Mouse (Mus musculus): ENCODE data around the gene Celsr2. TPM values are rescaled to one million over a fixed set of nuclear protein-coding genes. Genes with fewer than 3 reads are reported as not detected.

Celsr2 gene
- 0.63 TPM for polyA plus RNA-seq (2017; shearing (Covaris generic))

GRCm38 (mm10) chr3:108414857-108415830 is at the start of gene Celsr2:
Gene Celsr2, minus strand, starts transcription at chr3:108415552.

GRCm38 (mm10) chr3:108444698-108445365 is 29.5 kb upstream of the Celsr2 start, which contains the start of gene Sars:
Gene Sars, minus strand, starts transcription at chr3:108445209.

GRCm38 (mm10) chr3:108383485-108384354 is 31.6 kb downstream of the Celsr2 start, which contains the start of gene Psrc1:
Gene Psrc1, plus strand, starts transcription at chr3:108383839.

GRCm38 (mm10) chr3:108364270-108364995 is 50.9 kb downstream of the Celsr2 start, which contains the start of gene Mybphl:
Gene Mybphl, plus strand, starts transcription at chr3:108364911.

Other genes with a start within 250 kb of the Celsr2 start
- gene Amigo1, start 229.2 kb downstream of the Celsr2 start, polyA plus RNA-seq (2017; shearing (Covaris generic)): 0.21 TPM
- gene Cyb561d1, start 214.3 kb downstream of the Celsr2 start, polyA plus RNA-seq (2017; shearing (Covaris generic)): 28.0 TPM
- gene Atxn7l2, start 204.6 kb downstream of the Celsr2 start, polyA plus RNA-seq (2017; shearing (Covaris generic)): 9.5 TPM
- gene Sypl2, start 188.9 kb downstream of the Celsr2 start, polyA plus RNA-seq (2017; shearing (Covaris generic)): not detected
- 156 TPM for gene Psma5, start 158.6 kb downstream of the Celsr2 start, polyA plus RNA-seq (2017; shearing (Covaris generic))
- gene Sort1, start 131.5 kb downstream of the Celsr2 start, polyA plus RNA-seq (2017; shearing (Covaris generic)): not detected
- gene Mybphl, start 50.6 kb downstream of the Celsr2 start, polyA plus RNA-seq (2017; shearing (Covaris generic)): not detected
- 2.6 TPM for gene Psrc1, start 31.7 kb downstream of the Celsr2 start, polyA plus RNA-seq (2017; shearing (Covaris generic))
- 193 TPM for gene Sars, start 29.7 kb upstream of the Celsr2 start, polyA plus RNA-seq (2017; shearing (Covaris generic))
- not detected for gene 1700013F07Rik, start 118.6 kb upstream of the Celsr2 start, polyA plus RNA-seq (2017; shearing (Covaris generic))
- 1.0 TPM for gene 5330417C22Rik, start 121.0 kb upstream of the Celsr2 start, polyA plus RNA-seq (2017; shearing (Covaris generic))
- 39.7 TPM for gene Tmem167b, start 146.9 kb upstream of the Celsr2 start, polyA plus RNA-seq (2017; shearing (Covaris generic))
- 32.7 TPM for gene Taf13, start 156.1 kb upstream of the Celsr2 start, polyA plus RNA-seq (2017; shearing (Covaris generic))
- 9.6 TPM for gene Wdr47, start 175.7 kb upstream of the Celsr2 start, polyA plus RNA-seq (2017; shearing (Covaris generic))
- 73.7 TPM for gene Clcc1, start 238.4 kb upstream of the Celsr2 start, polyA plus RNA-seq (2017; shearing (Covaris generic))